Mouse (Mus musculus) forebrain, embryonic 16.5 days (tissue): ENCODE results near the gene Gcc2. TPM values are rescaled to one million over a fixed set of nuclear protein-coding genes. Genes with fewer than 3 reads are reported as not detected.
"Not testable (repeated sequence)": the region's sequence is repeated elsewhere in the genome, so short reads cannot be mapped to it uniquely, and the experiment has no call there.

Experiments used
- ATAC-seq: fragments of 200-750 bp; cut with Nextera tagmentation; 2 replicates; pipeline ENCODE4 v1.8.0; 2017; ENCODE audit warnings: mild to moderate bottlenecking, moderate library complexity
- H3K27ac ChIP-seq: fragments of 300-500 bp; sonication (generic); 2 replicates; pipeline ENCODE4 v1.5.1; 2014; ENCODE audit warnings: low read length, control low read depth
- H3K27me3 ChIP-seq: fragments of 300-500 bp; sonication (generic); replicated peaks from 2 replicates; pipeline ENCODE4 v1.6.1; 2014; ENCODE audit warnings: low read length; ENCODE audit not compliant: control insufficient read depth, insufficient read depth
- H3K36me3 ChIP-seq: fragments of 300-500 bp; sonication (generic); 2 replicates; pipeline ENCODE4 v1.6.1; 2014; ENCODE audit not compliant: control insufficient read depth, insufficient read depth
- H3K4me1 ChIP-seq: fragments of 300-500 bp; sonication (generic); replicated peaks from 2 replicates; pipeline ENCODE4 v1.6.1; 2014; ENCODE audit warnings: low read length; ENCODE audit not compliant: control insufficient read depth, insufficient read depth
- H3K4me2 ChIP-seq: fragments of 300-500 bp; sonication (generic); 2 replicates; pipeline ENCODE4 v1.6.1; 2014; ENCODE audit warnings: mild to moderate bottlenecking, low read length, control low read depth
- H3K4me3 ChIP-seq: fragments of 300-500 bp; sonication (generic); replicated peaks from 2 replicates; pipeline ENCODE4 v1.5.1; 2014; ENCODE audit warnings: mild to moderate bottlenecking, low read length, control low read depth
- H3K9ac ChIP-seq: fragments of 300-500 bp; sonication (generic); replicated peaks from 2 replicates; pipeline ENCODE4 v1.6.1; 2014; ENCODE audit warnings: low read depth, low read length, control low read depth
- H3K9me3 ChIP-seq: fragments of 300-500 bp; sonication (generic); 2 replicates; pipeline ENCODE4 v1.6.1; 2016; ENCODE audit warnings: low read length; ENCODE audit not compliant: control insufficient read depth
- WGBS: fragments of 180-500 bp; shearing (Covaris S2); extraction: QIAGEN DNeasy Blood & Tissue Kit; methylation state at CpG from one replicate; pipeline ENCODE4 v1.1.7; 2014; 5-methylcytosine and 5-hydroxymethylcytosine counted together
- polyA plus RNA-seq: library from polyadenylated mRNA; unstranded; fragments of >200 nt; fragmentation: Nextera tagmentation; extraction: Ambion mirVana; gene quantifications from 2 replicates; pipeline ENCODE4 v1.2.1, GENCODE M21; 2015

The Gcc2 gene
- polyA plus RNA-seq, 1 experiment from 2014 or later: 71.7 TPM

GRCm38 (mm10) chr10:58230021-58230420 is 25.3 kb upstream of the Gcc2 start:
- WGBS: 68% methylated on average over 3 of the region's 3 CpGs
- H3K36me3 ChIP-seq, ATAC-seq, H3K4me3 ChIP-seq, H3K27ac ChIP-seq, H3K9ac ChIP-seq, H3K27me3 ChIP-seq, H3K4me2 ChIP-seq, H3K4me1 ChIP-seq: not testable (repeated sequence)
- H3K9me3 ChIP-seq: peaks cover 10% of the 10 kb centered on the region

GRCm38 (mm10) chr10:58231088-58231487 is 24.2 kb upstream of the Gcc2 start:
- peak; percentile 41 for ATAC-seq
- 85% methylated on average over 4 of the region's 7 CpGs for WGBS
- not testable (repeated sequence) for H3K27me3 ChIP-seq, H3K9ac ChIP-seq, H3K4me1 ChIP-seq, H3K36me3 ChIP-seq, H3K4me2 ChIP-seq, H3K4me3 ChIP-seq, H3K27ac ChIP-seq
- H3K9me3 ChIP-seq: peaks cover 10% of the 10 kb centered on the region

DNA sequence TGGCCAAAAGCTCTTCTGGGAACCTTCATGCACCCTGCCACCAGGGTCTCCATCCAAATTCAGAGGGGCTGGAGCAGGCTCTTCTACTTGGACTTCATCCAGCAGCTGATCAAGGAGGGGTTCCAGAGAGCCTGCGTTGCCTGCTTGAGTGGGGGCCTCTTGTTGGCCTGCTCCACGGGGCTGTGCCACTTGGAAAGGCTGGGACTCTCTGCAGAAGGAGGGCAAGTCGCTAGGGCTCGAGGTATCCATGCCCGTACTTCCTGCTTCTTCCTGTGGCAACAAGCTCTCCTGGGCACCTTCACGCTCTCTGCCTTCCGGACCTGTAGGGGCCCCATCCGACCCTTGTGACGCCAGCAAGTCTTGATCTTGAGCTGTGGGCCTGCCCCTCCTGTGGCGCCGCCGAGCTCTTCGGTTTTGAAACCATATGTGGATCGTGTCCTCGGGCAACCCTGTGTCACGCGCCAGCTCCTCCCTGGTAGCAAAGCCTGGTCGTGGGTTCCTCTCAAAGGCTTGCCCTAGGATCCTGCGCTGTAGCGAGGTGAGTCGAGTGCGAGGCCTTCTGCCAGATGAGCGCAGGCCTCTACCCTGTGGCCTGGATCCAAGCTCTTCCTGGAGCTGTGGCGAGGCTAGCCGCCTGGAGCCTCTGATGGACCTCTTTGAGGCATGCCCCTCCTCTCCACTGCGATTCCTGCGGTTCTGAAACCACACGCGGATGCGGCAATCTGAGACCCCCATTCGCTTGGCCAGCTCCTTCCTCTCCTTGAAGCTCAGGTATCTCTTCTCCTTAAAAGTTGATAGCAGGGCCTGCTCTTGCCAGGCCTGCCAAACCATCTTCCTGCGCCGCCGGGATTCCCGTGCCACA is 23.3 kb upstream of the Gcc2 start:
- peak; percentile 76 for ATAC-seq
- not testable (repeated sequence) for H3K36me3 ChIP-seq, H3K4me2 ChIP-seq, H3K4me1 ChIP-seq, H3K9ac ChIP-seq, H3K27ac ChIP-seq, H3K4me3 ChIP-seq, H3K27me3 ChIP-seq
- WGBS: 90% methylated on average over 31 of the region's 35 CpGs
- H3K9me3 ChIP-seq: peaks cover 12% of the 10 kb centered on the region

DNA sequence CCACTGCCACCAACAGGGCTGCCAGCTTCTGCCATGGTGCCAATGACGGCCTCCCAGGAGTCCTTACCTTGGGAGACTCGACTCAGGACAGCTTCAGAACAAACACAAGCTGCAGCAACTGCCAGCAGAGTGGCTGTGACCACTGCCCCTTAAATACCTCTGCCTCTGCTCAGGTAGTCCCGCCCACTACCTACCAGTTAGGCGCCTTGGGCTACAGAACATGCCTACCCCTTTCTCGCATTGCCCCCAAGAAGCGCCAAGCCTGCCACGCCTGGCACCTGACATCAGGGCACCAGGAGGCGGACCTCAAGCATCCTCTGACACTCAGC is 22.7 kb upstream of the Gcc2 start, which contains the start of gene Duxf3:
TSS of gene Duxf3 (minus strand) at position 35 of the 329 bp plus-strand sequence.
- not testable (repeated sequence) for H3K4me1 ChIP-seq, H3K9ac ChIP-seq, H3K27ac ChIP-seq, H3K27me3 ChIP-seq, H3K4me3 ChIP-seq, H3K4me2 ChIP-seq, H3K36me3 ChIP-seq
- H3K9me3 ChIP-seq: peaks cover 12% of the 10 kb centered on the region
- peak; percentile 29 for ATAC-seq
- 79% methylated on average over 5 of the region's 8 CpGs for WGBS

DNA sequence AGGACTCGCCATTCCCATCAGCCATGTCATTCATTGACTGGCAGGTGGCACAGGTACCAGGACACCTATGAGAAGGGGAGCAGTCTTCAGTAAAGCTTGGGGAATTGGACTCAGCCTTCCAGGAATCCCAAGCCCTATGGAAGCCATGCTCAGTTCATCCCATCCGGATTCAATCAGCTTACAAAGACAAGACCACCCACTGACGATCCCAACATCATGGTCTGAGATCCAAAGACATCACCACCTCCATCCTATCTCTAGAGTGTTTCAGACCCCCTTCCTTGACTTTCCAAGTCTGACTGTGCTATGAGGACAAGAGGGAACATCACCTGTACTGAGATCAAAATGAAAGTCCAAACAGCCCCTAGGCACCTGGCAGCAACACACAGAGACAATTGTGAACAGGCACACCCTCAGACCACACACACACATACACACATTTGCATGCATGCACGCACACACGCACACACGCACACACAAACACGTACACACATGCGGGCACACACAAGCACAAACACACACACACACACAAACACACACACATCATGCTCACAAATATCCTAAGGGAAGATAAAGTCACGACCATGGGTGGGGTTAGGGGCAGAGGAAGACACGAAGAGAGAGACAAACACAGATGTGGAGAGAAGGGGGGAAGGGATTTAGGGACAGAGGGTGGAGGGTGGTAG is 22.1 kb upstream of the Gcc2 start:
- H3K27ac ChIP-seq, H3K9ac ChIP-seq, H3K4me3 ChIP-seq, H3K27me3 ChIP-seq, H3K4me1 ChIP-seq, H3K4me2 ChIP-seq, H3K36me3 ChIP-seq: not testable (repeated sequence)
- 84% methylated on average over 9 of the region's 10 CpGs for WGBS
- peaks cover 12% of the 10 kb centered on the region for H3K9me3 ChIP-seq
- peak; percentile 34 for ATAC-seq

GRCm38 (mm10) chr10:58233740-58234121 is 21.6 kb upstream of the Gcc2 start:
- peaks cover 12% of the 10 kb centered on the region for H3K9me3 ChIP-seq
- H3K36me3 ChIP-seq, H3K4me1 ChIP-seq, H3K4me2 ChIP-seq, H3K9ac ChIP-seq, H3K27ac ChIP-seq, H3K27me3 ChIP-seq, ATAC-seq, H3K4me3 ChIP-seq: not testable (repeated sequence)

- not testable (repeated sequence) for ATAC-seq, H3K36me3 ChIP-seq, H3K9ac ChIP-seq, H3K4me2 ChIP-seq, H3K27ac ChIP-seq, H3K4me3 ChIP-seq, H3K27me3 ChIP-seq, H3K4me1 ChIP-seq
- WGBS: 80% methylated on average over 4 of the region's 4 CpGs
- H3K9me3 ChIP-seq: peaks cover 16% of the 10 kb centered on the region
These were observed 20.3 kb upstream of the Gcc2 start for GRCm38 (mm10) chr10:58234985-58235384.

DNA sequence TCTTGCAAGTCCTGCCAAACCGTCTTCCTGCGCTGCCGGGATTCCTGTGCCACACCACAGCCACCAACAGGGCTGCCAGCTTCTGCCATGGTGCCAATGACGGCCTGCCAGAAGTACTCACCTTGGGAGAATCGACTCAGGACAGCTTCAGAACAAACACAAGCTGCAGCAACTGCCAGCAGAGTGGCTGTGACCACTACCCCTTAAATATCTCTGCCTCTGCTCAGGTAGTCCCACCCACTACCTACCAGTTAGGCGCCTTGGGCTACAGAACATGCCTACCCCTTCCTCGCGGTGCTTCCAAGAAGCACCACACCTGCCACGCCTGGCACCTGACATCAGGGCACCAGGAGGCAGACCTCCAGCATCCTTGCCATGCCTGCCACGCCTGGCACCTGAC is 18.7 kb upstream of the Gcc2 start, which contains the start of gene Gm4981:
TSS of gene Gm4981 (minus strand) at position 89 of the 400 bp plus-strand sequence.
- no peak within 1 kb of the TSS for H3K27ac ChIP-seq
- H3K4me1 ChIP-seq: no peaks in the 10 kb centered on the region
- H3K9me3 ChIP-seq: peaks cover 13% of the 10 kb centered on the region
- no peak within 1 kb of the TSS for H3K4me2 ChIP-seq
- H3K4me3 ChIP-seq: no peak within 1 kb of the TSS
- 87% methylated on average over 10 of the region's 10 CpGs for WGBS
- no peak within 1 kb of the TSS for H3K9ac ChIP-seq
- no peak for ATAC-seq
- H3K27me3 ChIP-seq: no peaks in the 10 kb centered on the region
- no peaks in the 10 kb centered on the region for H3K36me3 ChIP-seq

DNA sequence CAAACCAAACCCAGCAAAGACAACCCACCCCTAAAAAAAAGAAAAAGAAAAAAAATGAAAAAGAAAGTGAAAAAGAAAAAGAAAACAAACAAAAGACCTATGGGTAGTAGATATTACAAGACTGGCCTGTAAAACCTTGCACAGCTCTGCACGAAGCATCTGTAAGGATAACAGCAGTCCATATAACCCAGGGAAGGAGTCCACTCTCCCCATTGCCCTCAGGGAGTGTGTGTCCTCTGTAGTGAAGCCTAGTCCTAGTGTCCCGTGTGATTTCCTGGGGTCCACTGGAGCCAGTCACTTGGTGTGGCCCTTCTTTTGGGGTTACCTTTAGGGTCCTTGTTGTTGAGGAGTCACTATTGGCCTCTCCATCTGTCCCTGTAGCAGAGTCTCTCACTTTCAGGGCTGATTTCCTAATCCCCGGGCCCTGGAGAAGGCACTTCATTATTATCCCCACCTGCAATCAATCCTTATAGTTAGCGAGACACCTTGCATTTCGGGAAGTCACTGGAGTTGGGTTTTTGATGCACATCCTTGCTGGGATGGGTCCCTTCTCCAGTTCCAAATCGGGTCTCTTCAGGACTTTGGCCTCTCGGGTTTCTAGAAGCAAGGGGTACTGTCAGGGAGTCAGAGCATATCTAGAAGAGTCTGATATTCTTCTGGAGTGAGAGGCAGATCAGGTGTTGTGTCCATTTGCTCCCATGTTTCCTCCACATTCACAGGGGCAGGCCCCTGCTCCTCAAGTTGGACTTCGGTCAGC is 16.1 kb upstream of the Gcc2 start:
- ATAC-seq, H3K4me2 ChIP-seq: not testable (repeated sequence)
- 86% methylated on average over 7 of the region's 8 CpGs for WGBS

More for the DNA sequence above, 16.1 kb upstream of the Gcc2 start:
- H3K27me3 ChIP-seq, H3K9ac ChIP-seq, H3K9me3 ChIP-seq, H3K36me3 ChIP-seq, H3K4me1 ChIP-seq, H3K27ac ChIP-seq, H3K4me3 ChIP-seq: not testable (repeated sequence)
